Mouse (Mus musculus): ENCODE results near the gene Prepl. TPM values are rescaled to one million over a fixed set of nuclear protein-coding genes. Genes with fewer than 3 reads are reported as not detected.

The Prepl gene
- polyA plus RNA-seq, 1 experiment from 2014 or later, result 55.2 TPM

- H3K27ac ChIP-seq (ENCODE audit: low read depth, low read length), result no peak overlapping the region
- DNase-seq (ENCODE audit: low spot score), result no peak
- H3K4me1 ChIP-seq (replicated peaks; ENCODE audit: control insufficient read depth, insufficient read depth, low read length), result no peaks in the 10 kb centered on the region
- no peaks in the 10 kb centered on the region for H3K27me3 ChIP-seq (ENCODE audit: control insufficient read depth, insufficient read depth, low read length)
- 92% methylated on average over 6 of the region's 6 CpGs for WGBS
- H3K9me3 ChIP-seq (ENCODE audit: control insufficient read depth, low read length), result no peaks in the 10 kb centered on the region
- H3K4me3 ChIP-seq (ENCODE audit: low read depth, low read length), result no peak overlapping the region
- H3K36me3 ChIP-seq (ENCODE audit: control insufficient read depth, insufficient read depth, low read length), result no peaks in the 10 kb centered on the region
- no peak overlapping the region for H3K9ac ChIP-seq (ENCODE audit: low read depth, low read length)
- H3K4me2 ChIP-seq (replicated peaks; ENCODE audit: low read depth, low read length), result no peak overlapping the region
- ATAC-seq (ENCODE audit: low FRiP score), result no peak
Observed at GRCm38 (mm10) chr17:85025151-85025550, 64.9 kb downstream of the Prepl start.

GRCm38 (mm10) chr17:85024237-85024636 lies 65.8 kb downstream of the Prepl start:
- no peak overlapping the region for H3K4me2 ChIP-seq (replicated peaks; ENCODE audit: low read depth, low read length)
- ATAC-seq (ENCODE audit: low FRiP score), result no peak
- no peak overlapping the region for H3K4me3 ChIP-seq (ENCODE audit: low read depth, low read length)
- DNase-seq (ENCODE audit: low spot score), result no peak
- no peaks in the 10 kb centered on the region for H3K27me3 ChIP-seq (ENCODE audit: control insufficient read depth, insufficient read depth, low read length)
- WGBS, result 92% methylated on average over 8 of the region's 8 CpGs
- H3K36me3 ChIP-seq (ENCODE audit: control insufficient read depth, insufficient read depth, low read length), result no peaks in the 10 kb centered on the region
- no peak overlapping the region for H3K27ac ChIP-seq (ENCODE audit: low read depth, low read length)
- no peaks in the 10 kb centered on the region for H3K9me3 ChIP-seq (ENCODE audit: control insufficient read depth, low read length)
- H3K9ac ChIP-seq (ENCODE audit: low read depth, low read length), result no peak overlapping the region
- no peaks in the 10 kb centered on the region for H3K4me1 ChIP-seq (replicated peaks; ENCODE audit: control insufficient read depth, insufficient read depth, low read length)

DNA sequence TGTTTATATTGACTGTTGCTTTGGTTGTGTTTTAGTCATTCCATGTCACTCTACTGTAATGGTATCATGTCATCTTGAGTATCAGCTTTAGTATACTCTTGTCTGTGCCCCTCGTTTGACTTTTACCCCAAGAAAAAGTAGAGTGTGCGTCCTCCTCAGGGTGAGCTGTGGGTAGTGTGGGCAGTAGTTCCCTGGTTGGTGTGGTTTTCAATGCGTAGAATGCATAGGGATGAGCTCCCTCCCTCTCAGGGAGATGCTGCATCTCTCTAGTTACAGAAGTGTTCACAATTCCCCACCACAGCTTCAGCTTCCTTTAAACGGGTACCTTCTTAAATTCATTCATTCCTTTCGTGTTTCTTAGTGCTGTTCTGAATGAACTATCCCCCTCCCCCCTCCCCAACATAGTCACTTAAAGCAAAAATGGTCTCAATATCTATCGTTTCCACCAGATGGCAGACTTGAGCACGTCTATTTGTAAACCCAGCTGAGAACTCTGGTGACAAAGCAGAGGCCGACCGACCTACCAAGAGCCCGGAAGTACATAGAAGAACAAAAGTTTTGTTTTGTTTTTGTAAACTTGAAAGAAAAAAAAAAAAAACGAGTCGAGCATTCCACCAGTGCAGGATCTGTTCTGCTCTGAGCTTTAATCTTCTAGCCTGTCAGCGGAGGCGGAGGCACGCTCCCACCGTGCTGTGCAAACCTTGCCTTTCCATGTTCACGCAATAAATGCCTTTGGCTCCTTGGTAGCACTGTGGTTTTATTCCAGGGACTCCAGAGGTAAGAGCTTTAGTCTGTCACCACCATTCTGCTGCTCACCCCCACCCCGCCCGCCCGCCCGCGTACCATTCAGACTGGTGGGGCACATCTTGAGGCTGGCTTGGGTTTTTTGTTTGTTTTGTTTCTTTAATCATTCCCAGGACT lies 66.5 kb downstream of the Prepl start:
- no peak overlapping the region for H3K4me3 ChIP-seq (ENCODE audit: low read depth, low read length)
- 66% methylated on average over 22 of the region's 22 CpGs for whole genome bisulfite sequencing
- no peaks in the 10 kb centered on the region for H3K4me1 ChIP-seq (replicated peaks; ENCODE audit: control insufficient read depth, insufficient read depth, low read length)
- no peak overlapping the region for H3K4me2 ChIP-seq (replicated peaks; ENCODE audit: low read depth, low read length)
- H3K9me3 ChIP-seq (ENCODE audit: control insufficient read depth, low read length), result no peaks in the 10 kb centered on the region
- no peak overlapping the region for H3K27ac ChIP-seq (ENCODE audit: low read depth, low read length)
- H3K9ac ChIP-seq (ENCODE audit: low read depth, low read length), result no peak overlapping the region
- ATAC-seq (ENCODE audit: low FRiP score) (peak; percentile 43), DNase-seq (ENCODE audit: low spot score) (peak; percentile 87)
- H3K36me3 ChIP-seq (ENCODE audit: control insufficient read depth, insufficient read depth, low read length), result no peaks in the 10 kb centered on the region
- H3K27me3 ChIP-seq (ENCODE audit: control insufficient read depth, insufficient read depth, low read length), result no peaks in the 10 kb centered on the region

DNA sequence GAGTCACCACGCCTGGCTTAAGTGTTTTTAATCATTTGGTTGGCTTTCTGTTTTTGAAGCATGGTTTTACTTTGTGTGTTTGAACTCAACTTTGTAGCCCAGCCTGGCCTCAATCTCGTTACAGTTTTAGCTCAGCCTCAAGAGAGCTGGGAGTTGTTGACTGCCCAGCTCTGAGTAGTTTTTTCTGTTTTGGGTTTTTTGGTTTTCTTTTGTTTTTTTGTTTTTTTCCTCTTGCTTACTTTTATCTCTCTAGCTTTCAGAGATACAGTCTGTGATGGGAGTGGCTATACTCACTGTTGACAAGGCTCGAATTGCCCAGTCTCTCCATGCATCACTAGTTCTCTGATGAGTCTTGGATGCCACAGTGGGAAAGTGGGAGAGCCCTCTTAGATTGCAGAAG lies 69.7 kb downstream of the Prepl start:
- ATAC-seq (ENCODE audit: low FRiP score) (no peak), DNase-seq (ENCODE audit: low spot score) (no peak)
- H3K9ac ChIP-seq (ENCODE audit: low read depth, low read length), result no peak overlapping the region
- no peak overlapping the region for H3K4me2 ChIP-seq (replicated peaks; ENCODE audit: low read depth, low read length)
- 88% methylated on average over 3 of the region's 3 CpGs for WGBS
- H3K27ac ChIP-seq (ENCODE audit: low read depth, low read length), result no peak overlapping the region
- no peaks in the 10 kb centered on the region for H3K27me3 ChIP-seq (ENCODE audit: control insufficient read depth, insufficient read depth, low read length)
- no peaks in the 10 kb centered on the region for H3K4me1 ChIP-seq (replicated peaks; ENCODE audit: control insufficient read depth, insufficient read depth, low read length)
- no peaks in the 10 kb centered on the region for H3K36me3 ChIP-seq (ENCODE audit: control insufficient read depth, insufficient read depth, low read length)
- no peaks in the 10 kb centered on the region for H3K9me3 ChIP-seq (ENCODE audit: control insufficient read depth, low read length)
- H3K4me3 ChIP-seq (ENCODE audit: low read depth, low read length), result no peak overlapping the region

- ATAC-seq (ENCODE audit: low FRiP score) (no peak), DNase-seq (ENCODE audit: low spot score) (no peak)
- Histone ChIP-seq H3K4me1 (replicated peaks; ENCODE audit: control insufficient read depth, insufficient read depth, low read length) (no peaks in the 10 kb centered on the region), H3K4me2 (replicated peaks; ENCODE audit: low read depth, low read length) (no peak overlapping the region), H3K9ac (ENCODE audit: low read depth, low read length) (no peak overlapping the region), H3K27me3 (ENCODE audit: control insufficient read depth, insufficient read depth, low read length) (no peaks in the 10 kb centered on the region), H3K36me3 (ENCODE audit: control insufficient read depth, insufficient read depth, low read length) (no peaks in the 10 kb centered on the region), H3K27ac (ENCODE audit: low read depth, low read length) (no peak overlapping the region), H3K9me3 (ENCODE audit: control insufficient read depth, low read length) (no peaks in the 10 kb centered on the region), H3K4me3 (ENCODE audit: low read depth, low read length) (no peak overlapping the region)
- WGBS, result 79% methylated on average over 5 of the region's 5 CpGs
Observed at GRCm38 (mm10) chr17:85018794-85019193, 71.2 kb downstream of the Prepl start.

DNA sequence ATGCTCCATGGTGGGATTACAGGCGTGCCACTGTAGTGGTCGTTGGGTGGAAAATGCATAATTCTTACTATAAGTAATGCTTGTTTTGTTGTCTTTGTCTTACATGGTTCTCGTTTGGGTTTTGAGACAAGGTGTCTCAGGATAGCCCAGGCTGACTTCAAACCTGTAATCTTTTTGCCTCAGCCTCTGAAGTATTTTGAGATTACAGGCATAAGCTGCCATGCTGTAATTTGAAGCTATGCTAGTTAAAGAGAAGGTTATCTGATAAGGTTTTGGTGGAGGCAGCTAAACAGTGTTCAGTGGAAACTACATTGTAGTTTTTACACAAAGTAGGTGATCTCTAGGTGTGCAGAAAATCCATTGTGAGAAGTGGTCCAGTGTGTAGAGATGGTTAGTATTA lies 71.7 kb downstream of the Prepl start:
- H3K4me3 ChIP-seq (ENCODE audit: low read depth, low read length), result no peak overlapping the region
- no peaks in the 10 kb centered on the region for H3K4me1 ChIP-seq (replicated peaks; ENCODE audit: control insufficient read depth, insufficient read depth, low read length)
- no peak overlapping the region for H3K27ac ChIP-seq (ENCODE audit: low read depth, low read length)
- H3K4me2 ChIP-seq (replicated peaks; ENCODE audit: low read depth, low read length), result no peak overlapping the region
- DNase-seq (ENCODE audit: low spot score) (no peak), ATAC-seq (ENCODE audit: low FRiP score) (no peak)
- no peaks in the 10 kb centered on the region for H3K36me3 ChIP-seq (ENCODE audit: control insufficient read depth, insufficient read depth, low read length)
- no peaks in the 10 kb centered on the region for H3K9me3 ChIP-seq (ENCODE audit: control insufficient read depth, low read length)
- H3K9ac ChIP-seq (ENCODE audit: low read depth, low read length), result no peak overlapping the region
- no peaks in the 10 kb centered on the region for H3K27me3 ChIP-seq (ENCODE audit: control insufficient read depth, insufficient read depth, low read length)
- 95% methylated on average over 3 of the region's 3 CpGs for WGBS

DNA sequence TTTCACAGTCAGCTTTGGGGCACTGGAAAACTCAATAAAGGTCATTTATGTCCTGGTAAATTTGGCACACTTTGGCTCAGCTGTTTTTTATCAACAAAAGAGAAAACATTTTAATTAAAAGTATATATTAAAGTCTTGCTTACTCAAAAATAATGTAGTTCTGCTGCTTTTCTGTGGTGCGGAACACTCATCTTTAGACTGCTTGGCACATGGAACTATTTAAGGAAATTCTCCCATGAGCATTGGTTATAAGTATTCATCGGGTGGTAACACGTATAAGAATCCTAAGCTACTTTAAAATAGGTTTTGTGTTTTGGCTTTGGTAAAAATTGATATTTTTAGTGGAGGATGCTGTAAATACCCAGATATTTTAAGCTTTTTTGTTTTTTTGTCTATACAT lies 75.4 kb downstream of the Prepl start:
- Histone ChIP-seq H3K4me2 (replicated peaks; ENCODE audit: low read depth, low read length) (no peak overlapping the region), H3K36me3 (ENCODE audit: control insufficient read depth, insufficient read depth, low read length) (no peaks in the 10 kb centered on the region), H3K27ac (ENCODE audit: low read depth, low read length) (no peak overlapping the region), H3K4me1 (replicated peaks; ENCODE audit: control insufficient read depth, insufficient read depth, low read length) (no peaks in the 10 kb centered on the region), H3K9ac (ENCODE audit: low read depth, low read length) (no peak overlapping the region), H3K27me3 (ENCODE audit: control insufficient read depth, insufficient read depth, low read length) (no peaks in the 10 kb centered on the region), H3K4me3 (ENCODE audit: low read depth, low read length) (no peak overlapping the region), H3K9me3 (ENCODE audit: control insufficient read depth, low read length) (no peaks in the 10 kb centered on the region)
- no peak for ATAC-seq (ENCODE audit: low FRiP score)
- WGBS, result 96% methylated on average over 3 of the region's 3 CpGs
- no peak for DNase-seq (ENCODE audit: low spot score)

GRCm38 (mm10) chr17:85013485-85013884 lies 76.6 kb downstream of the Prepl start:
- Histone ChIP-seq H3K4me1 (replicated peaks; ENCODE audit: control insufficient read depth, insufficient read depth, low read length) (no peaks in the 10 kb centered on the region), H3K4me2 (replicated peaks; ENCODE audit: low read depth, low read length) (no peak overlapping the region), H3K9ac (ENCODE audit: low read depth, low read length) (no peak overlapping the region), H3K9me3 (ENCODE audit: control insufficient read depth, low read length) (no peaks in the 10 kb centered on the region), H3K27ac (ENCODE audit: low read depth, low read length) (no peak overlapping the region), H3K36me3 (ENCODE audit: control insufficient read depth, insufficient read depth, low read length) (no peaks in the 10 kb centered on the region), H3K4me3 (ENCODE audit: low read depth, low read length) (no peak overlapping the region), H3K27me3 (ENCODE audit: control insufficient read depth, insufficient read depth, low read length) (no peaks in the 10 kb centered on the region)
- 89% methylated on average over 6 of the region's 6 CpGs for WGBS
- no peak for DNase-seq (ENCODE audit: low spot score)
- no peak for ATAC-seq (ENCODE audit: low FRiP score)
